Mouse (Mus musculus) G1E (cell line): ENCODE measurements around the gene Vipr1. TPM values are rescaled to one million over a fixed set of nuclear protein-coding genes. Genes with fewer than 3 reads are reported as not detected.

ENCODE experiments used
- ATAC-seq: 2 replicates; pipeline ENCODE4 v1.8.0; 2016; ENCODE audit warnings: mild to moderate bottlenecking; ENCODE audit not compliant: insufficient number of reproducible peaks, poor library complexity, low FRiP score, severe bottlenecking; ENCODE audit errors: extremely low read depth
- DNase-seq: peaks from one replicate; pipeline ENCODE4 v3.0.0; 2012; ENCODE audit warnings: low spot score
- H3K27me3 ChIP-seq: 2 replicates; pipeline ENCODE4 v1.6.1; 2012; ENCODE audit warnings: mild to moderate bottlenecking, low read length, inconsistent platforms; ENCODE audit not compliant: insufficient read depth
- H3K36me3 ChIP-seq: replicated peaks from 2 replicates; pipeline ENCODE3; 2012; ENCODE audit warnings: mild to moderate bottlenecking, inconsistent platforms
- H3K4me1 ChIP-seq: 2 replicates; pipeline ENCODE4 v1.6.1; 2012; ENCODE audit warnings: low read depth, low read length, inconsistent platforms, mixed read lengths; ENCODE audit not compliant: insufficient read depth
- H3K4me3 ChIP-seq: 2 replicates; pipeline ENCODE4 v1.5.1; 2012; ENCODE audit warnings: low read depth, mild to moderate bottlenecking, inconsistent platforms, low read length, moderate library complexity, mixed read lengths
- H3K9me3 ChIP-seq: replicated peaks from 2 replicates; pipeline ENCODE4 v1.6.1; 2012; ENCODE audit warnings: inconsistent platforms
- CTCF ChIP-seq: IDR thresholded peaks from 2 replicates; pipeline ENCODE4 v1.5.1; 2012; ENCODE audit warnings: low read depth, low read length, inconsistent platforms, mixed read lengths
- GATA1 ChIP-seq: IDR thresholded peaks from 2 replicates; pipeline ENCODE4 v1.6.1; 2012; ENCODE audit warnings: borderline replicate concordance, low read length, inconsistent platforms, mixed read lengths
- GATA2 ChIP-seq: IDR thresholded peaks from 2 replicates; pipeline ENCODE4 v1.6.1; 2012; ENCODE audit warnings: low read depth, low read length, inconsistent platforms, borderline replicate concordance
- POLR2AphosphoS5 ChIP-seq: IDR thresholded peaks from 2 replicates; pipeline ENCODE4 v1.6.1; 2012; ENCODE audit warnings: low read depth, low read length, inconsistent platforms; ENCODE audit not compliant: insufficient replicate concordance
- TAL1 ChIP-seq: conservative IDR thresholded peaks from 2 replicates; pipeline ENCODE4 v1.6.1; 2012; ENCODE audit warnings: low read depth, low read length, inconsistent platforms, mixed read lengths
- polyA plus RNA-seq: library from polyadenylated mRNA; stranded (reverse); fragments of >175 nt; gene quantifications from 2 replicates; pipeline ENCODE4 v1.2.3, GENCODE M21; 2012
- total RNA-seq, 2 experiments: library from RNA; stranded (forward) in 1 of 2; stranded (reverse) in 1 of 2; fragments of 200-1000 nt in 1 of 2; fragments of >200 nt in 1 of 2; fragmentation: Nextera tagmentation in 1 of 2; gene quantifications; 2 replicates each; pipeline ENCODE4 v1.2.3; 2014 to 2017

Vipr1 gene
- total and polyA plus RNA-seq, 3 experiments = under 0.01 TPM; not detected in 2

GRCm38 (mm10) chr9:121631946-121632345 is 10.6 kb upstream of the Vipr1 start:
- H3K36me3 ChIP-seq = no peaks in the 10 kb centered on the region
- no peak overlapping the region for H3K4me3 ChIP-seq
- no peaks in the 10 kb centered on the region for H3K4me1 ChIP-seq
- peaks cover 11% of the 10 kb centered on the region for H3K27me3 ChIP-seq
- TF ChIP-seq GATA2 (no peak), CTCF (no peak), POLR2AphosphoS5 (no peak), GATA1 (no peak), TAL1 (no peak)
- DNase-seq (no peak), ATAC-seq (no peak)
- no peaks in the 10 kb centered on the region for H3K9me3 ChIP-seq

GRCm38 (mm10) chr9:121632891-121633290 is 9.6 kb upstream of the Vipr1 start:
- TF ChIP-seq POLR2AphosphoS5 = no peak
- no peak for TF ChIP-seq CTCF
- TF ChIP-seq GATA2 = no peak
- TF ChIP-seq TAL1 = no peak
- no peak for TF ChIP-seq GATA1
- Histone ChIP-seq H3K36me3 (no peaks in the 10 kb centered on the region), H3K4me1 (no peaks in the 10 kb centered on the region), H3K9me3 (no peaks in the 10 kb centered on the region), H3K27me3 (peaks cover 11% of the 10 kb centered on the region), H3K4me3 (no peak overlapping the region)
- ATAC-seq = no peak
- no peak for DNase-seq

- H3K9me3 ChIP-seq = no peaks in the 10 kb centered on the region
- H3K4me3 ChIP-seq = no peak overlapping the region
- H3K4me1 ChIP-seq = no peaks in the 10 kb centered on the region
- ATAC-seq (no peak), DNase-seq (no peak)
- peaks cover 11% of the 10 kb centered on the region for H3K27me3 ChIP-seq
- no peak for TF ChIP-seq TAL1
- no peak for TF ChIP-seq GATA1
- no peak for TF ChIP-seq CTCF
- TF ChIP-seq GATA2 = no peak
- TF ChIP-seq POLR2AphosphoS5 = no peak
- H3K36me3 ChIP-seq = no peaks in the 10 kb centered on the region
Measured at GRCm38 (mm10) chr9:121633306-121633705, 9.2 kb upstream of the Vipr1 start.

DNA sequence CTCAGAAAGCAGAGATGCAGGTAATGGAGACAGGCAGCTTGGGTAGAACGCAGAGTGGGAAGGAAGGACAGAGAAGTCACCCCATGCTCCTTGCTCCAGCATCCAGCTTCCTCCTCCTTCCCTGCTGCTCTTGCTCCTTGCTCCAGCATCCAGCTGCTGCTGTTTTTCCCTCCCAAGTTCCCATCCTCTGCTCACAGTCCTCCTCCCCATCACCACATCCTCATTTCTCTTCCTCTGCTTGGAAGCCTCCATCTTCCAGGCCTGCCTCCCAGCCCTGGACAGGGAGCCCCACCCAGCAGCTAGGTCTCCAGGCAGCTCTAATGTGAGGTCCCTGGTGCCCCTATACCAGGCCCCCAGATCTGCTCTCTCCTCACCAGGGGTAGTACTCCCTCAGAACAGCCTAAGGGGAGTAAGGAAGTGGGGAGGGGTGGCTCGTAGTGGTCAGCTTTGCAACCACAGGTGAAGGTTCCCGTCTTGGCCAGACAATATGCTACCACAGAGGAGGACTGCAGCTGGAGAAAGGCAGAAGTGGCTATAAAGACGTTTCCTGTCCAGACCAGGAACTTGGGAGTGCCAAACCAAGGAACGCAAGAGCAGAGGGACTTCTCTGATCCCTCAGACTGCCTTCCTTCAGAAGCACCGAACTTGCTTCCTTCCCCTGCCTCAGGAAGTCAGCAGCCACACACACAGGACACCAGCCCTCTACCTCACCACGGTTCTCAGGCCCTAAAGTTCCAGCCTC is 6.5 kb upstream of the Vipr1 start:
- DNase-seq (no peak), ATAC-seq (no peak)
- Histone ChIP-seq H3K27me3 (peaks cover 9% of the 10 kb centered on the region), H3K36me3 (no peaks in the 10 kb centered on the region), H3K4me1 (no peaks in the 10 kb centered on the region), H3K4me3 (no peak overlapping the region), H3K9me3 (no peaks in the 10 kb centered on the region)
- no peak for TF ChIP-seq CTCF
- TF ChIP-seq GATA1 = no peak
- TF ChIP-seq TAL1 = no peak

GRCm38 (mm10) chr9:121639790-121640189 is 2.7 kb upstream of the Vipr1 start:
- no peak for ATAC-seq
- H3K4me3 ChIP-seq = no peak overlapping the region
- H3K4me1 ChIP-seq = no peaks in the 10 kb centered on the region
- no peaks in the 10 kb centered on the region for H3K36me3 ChIP-seq
- no peak for DNase-seq
- H3K9me3 ChIP-seq = peaks cover 10% of the 10 kb centered on the region
- TF ChIP-seq GATA2 (no peak), TAL1 (no peak), CTCF (no peak)
- H3K27me3 ChIP-seq = peaks cover 11% of the 10 kb centered on the region

- Histone ChIP-seq H3K36me3 (no peaks in the 10 kb centered on the region), H3K9me3 (peaks cover 10% of the 10 kb centered on the region), H3K4me3 (no peak overlapping the region), H3K27me3 (peaks cover 10% of the 10 kb centered on the region), H3K4me1 (no peaks in the 10 kb centered on the region)
- no peak for TF ChIP-seq TAL1
- no peak for TF ChIP-seq POLR2AphosphoS5
- DNase-seq (no peak), ATAC-seq (no peak)
Measured at GRCm38 (mm10) chr9:121641235-121641915, 1.1 kb upstream of the Vipr1 start.

- H3K4me1 ChIP-seq = no peaks in the 10 kb centered on the region
- H3K36me3 ChIP-seq = no peaks in the 10 kb centered on the region
- H3K4me3 ChIP-seq = no peak within 1 kb of the TSS
- ATAC-seq = no peak
- no peak for TF ChIP-seq GATA1
- DNase-seq = no peak
- H3K9me3 ChIP-seq = peaks cover 10% of the 10 kb centered on the region
- peaks cover 5% of the 10 kb centered on the region for H3K27me3 ChIP-seq
Measured at GRCm38 (mm10) chr9:121642001-121642400, 515 bp upstream of the Vipr1 start, which contains the start of gene Lyzl4. Lyzl4 (minus strand) TSS chr9:121642096.
